Mouse (Mus musculus): ENCODE measurements at regions not wholly inside any gene's neighbourhood (a gene's known extent, or its start where the extent isn't known, plus 50 kb on each side); places are given as distances from the start of the nearest gene placed in this dataset.

GRCm38 (mm10) chr3:66501865-66502264, 205.2 kb upstream of the Veph1 start:
- TF ChIP-seq POLR2A (IDR thresholded peaks at IDR 0.05; ENCODE audit: extremely low read depth, insufficient read depth, low read length): no peak
- TF ChIP-seq CTCF (IDR thresholded peaks at IDR 0.05; ENCODE audit: extremely low read depth, insufficient read depth, low read length): no peak

Data from cortical plate, adult 2 months (tissue).